Mouse (Mus musculus) embryonic facial prominence, embryonic 14.5 days (tissue): ENCODE measurements around the gene 1700001C19Rik. TPM values are rescaled to one million over a fixed set of nuclear protein-coding genes. Genes with fewer than 3 reads are reported as not detected.

Source experiments
- ATAC-seq: fragments of 200-750 bp; cut with Nextera tagmentation; 2 replicates; pipeline ENCODE4 v1.8.0; 2017; ENCODE audit warnings: low read depth, moderate number of reproducible peaks, moderate TSS enrichment
- DNase-seq: peaks from one replicate; pipeline ENCODE4 v3.0.0-alpha.2; 2015; ENCODE audit warnings: low spot score
- H3K27ac ChIP-seq: fragments of 300-500 bp; sonication (generic); replicated peaks from 2 replicates; pipeline ENCODE4 v1.5.1; 2014; ENCODE audit warnings: low read depth, mild to moderate bottlenecking, low read length, moderate library complexity
- H3K27me3 ChIP-seq: fragments of 300-500 bp; sonication (generic); replicated peaks from 2 replicates; pipeline ENCODE4 v1.6.1; 2014; ENCODE audit warnings: low read length; ENCODE audit not compliant: control insufficient read depth, insufficient read depth
- H3K36me3 ChIP-seq: fragments of 300-500 bp; sonication (generic); 2 replicates; pipeline ENCODE4 v1.6.1; 2014; ENCODE audit warnings: low read length, mixed read lengths; ENCODE audit not compliant: control insufficient read depth, insufficient read depth
- H3K4me1 ChIP-seq: fragments of 300-500 bp; sonication (generic); 2 replicates; pipeline ENCODE4 v1.6.1; 2014; ENCODE audit warnings: antibody characterized with exemption, low read length; ENCODE audit not compliant: control insufficient read depth, insufficient read depth
- H3K4me2 ChIP-seq: fragments of 300-500 bp; sonication (generic); 2 replicates; pipeline ENCODE4 v1.6.1; 2014; ENCODE audit warnings: low read depth, mild to moderate bottlenecking, low read length, moderate library complexity, mixed read lengths
- H3K4me3 ChIP-seq: fragments of 300-500 bp; sonication (generic); 2 replicates; pipeline ENCODE4 v1.5.1; 2014; ENCODE audit warnings: low read depth, mild to moderate bottlenecking, low read length
- H3K9ac ChIP-seq: fragments of 300-500 bp; sonication (generic); 2 replicates; pipeline ENCODE4 v1.6.1; 2014; ENCODE audit warnings: low read depth, mild to moderate bottlenecking, low read length, moderate library complexity, mixed read lengths
- H3K9me3 ChIP-seq: fragments of 300-500 bp; sonication (generic); 2 replicates; pipeline ENCODE4 v1.6.1; 2016; ENCODE audit warnings: low read length; ENCODE audit not compliant: control insufficient read depth
- WGBS: fragments of 180-500 bp; shearing (Covaris S2); extraction: QIAGEN DNeasy Blood & Tissue Kit; methylation state at CpG from one replicate; pipeline ENCODE4 v1.1.7; 2014; 5-methylcytosine and 5-hydroxymethylcytosine counted together
- polyA plus RNA-seq: library from polyadenylated mRNA; unstranded; fragments of >200 nt; fragmentation: Nextera tagmentation; extraction: Ambion mirVana; gene quantifications from 2 replicates; pipeline ENCODE4 v1.2.1, GENCODE M21; 2014

The 1700001C19Rik gene
- 0.13 and 0.49 TPM in 2 replicates for polyA plus RNA-seq

DNA sequence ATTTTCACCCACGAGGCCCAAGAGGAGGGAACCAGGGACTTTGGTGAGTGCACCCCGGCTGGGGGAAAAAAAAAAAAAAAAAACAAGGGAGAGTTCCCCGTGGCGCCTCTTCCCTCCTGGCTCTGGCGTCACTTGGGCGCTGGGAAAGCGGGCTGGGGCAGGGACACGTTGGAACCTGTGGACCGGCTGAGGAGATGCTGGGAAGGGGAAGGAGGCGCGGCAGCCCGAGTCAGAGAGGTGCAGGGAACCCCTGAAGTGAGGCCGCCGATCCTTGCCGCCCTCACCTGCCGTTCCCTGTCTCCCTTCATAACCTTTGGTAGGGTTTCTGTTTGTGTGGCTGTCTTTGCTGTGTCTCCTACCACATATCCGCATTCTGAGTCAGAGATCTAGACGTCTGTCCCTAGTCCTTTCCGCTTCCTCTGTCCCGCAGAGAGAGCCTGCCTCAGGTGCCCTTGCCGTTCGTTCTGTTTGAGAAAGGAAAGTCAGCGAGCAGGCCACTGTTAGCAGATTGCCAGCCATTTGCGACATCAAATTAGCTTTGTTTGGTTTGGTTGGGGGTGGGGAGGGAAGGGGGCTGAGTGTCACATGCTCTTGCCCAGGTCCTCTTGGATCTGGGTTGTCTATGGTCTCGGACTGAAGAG is at the start of gene 1700001C19Rik:
Gene 1700001C19Rik (minus strand): TSS at position 470 of the 641 bp plus-strand sequence.
- no peaks in the 10 kb centered on the region for H3K9me3 ChIP-seq
- peak within 1 kb of the TSS; percentile 49 for H3K4me3 ChIP-seq
- ATAC-seq (peak; percentile 3; the same call in 1 of the 2 replicates), DNase-seq (peak; percentile 17)
- no peaks in the 10 kb centered on the region for H3K36me3 ChIP-seq
- H3K27me3 ChIP-seq = peaks cover 40% of the 10 kb centered on the region
- peak within 1 kb of the TSS; percentile 78 for H3K4me2 ChIP-seq
- WGBS = 6% methylated on average over 15 of the region's 25 CpGs
- peak within 1 kb of the TSS; percentile 56 for H3K9ac ChIP-seq
- H3K4me1 ChIP-seq = peaks cover 17% of the 10 kb centered on the region
- H3K27ac ChIP-seq = peak within 1 kb of the TSS; percentile 52

DNA sequence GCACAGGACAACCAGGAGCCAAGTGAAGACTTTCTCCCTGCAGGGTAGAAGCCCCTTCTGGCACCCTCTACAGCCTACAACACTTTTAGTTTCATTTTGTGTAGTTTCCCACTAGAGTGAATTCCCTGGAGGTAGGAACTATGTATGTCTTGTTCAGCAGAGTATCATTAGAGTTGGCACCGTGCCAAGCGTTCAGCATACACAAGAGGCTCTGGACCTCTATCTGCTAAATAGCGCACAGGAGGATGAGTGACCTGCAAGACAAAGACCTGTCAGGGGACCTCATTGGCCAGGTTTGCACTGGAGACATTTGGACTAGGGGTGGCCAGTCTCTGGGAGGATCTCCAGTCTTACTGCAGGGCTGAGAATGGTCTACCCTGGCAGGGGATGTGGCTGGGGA is 48.6 kb upstream of the 1700001C19Rik start:
- 80% methylated on average over 3 of the region's 3 CpGs for WGBS
- H3K36me3 ChIP-seq = peaks cover 26% of the 10 kb centered on the region
- no peak overlapping the region for H3K4me3 ChIP-seq
- peaks cover 3% of the 10 kb centered on the region; the same call in 1 of the 2 replicates for H3K4me1 ChIP-seq
- no peak overlapping the region for H3K4me2 ChIP-seq
- H3K9me3 ChIP-seq = no peaks in the 10 kb centered on the region
- DNase-seq (peak; percentile 78), ATAC-seq (peak; percentile 27; the same call in 1 of the 2 replicates)
- no peak overlapping the region for H3K9ac ChIP-seq
- H3K27ac ChIP-seq = no peak overlapping the region
- H3K27me3 ChIP-seq = no peaks in the 10 kb centered on the region

DNA sequence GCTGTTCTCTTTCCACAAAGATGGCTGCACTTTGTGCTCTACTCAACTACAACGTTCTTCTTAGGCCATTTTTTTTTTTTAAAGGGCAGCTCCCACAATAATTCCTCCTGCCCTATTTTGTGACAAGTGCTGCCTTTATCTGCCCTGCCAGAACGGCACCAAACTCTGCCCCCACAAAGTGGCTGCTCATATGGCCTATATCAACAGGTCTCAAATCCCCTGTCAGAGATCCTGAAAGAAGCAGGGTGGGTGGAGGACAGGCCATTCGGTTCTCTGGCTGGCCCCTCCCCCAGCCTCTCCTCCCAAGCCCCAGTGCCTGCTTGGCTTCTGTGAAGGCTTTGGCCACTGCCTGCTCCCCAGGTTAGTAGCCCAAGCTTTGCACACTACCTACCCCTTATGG is 47.8 kb upstream of the 1700001C19Rik start:
- H3K27me3 ChIP-seq = no peaks in the 10 kb centered on the region
- no peak overlapping the region for H3K9ac ChIP-seq
- DNase-seq (no peak), ATAC-seq (no peak)
- peaks cover 18% of the 10 kb centered on the region for H3K36me3 ChIP-seq
- H3K4me3 ChIP-seq = no peak overlapping the region
- no peaks in the 10 kb centered on the region for H3K9me3 ChIP-seq
- peaks cover 3% of the 10 kb centered on the region; the same call in 1 of the 2 replicates for H3K4me1 ChIP-seq
- 14% methylated on average over 3 of the region's 3 CpGs for WGBS
- peak overlapping the region; percentile 56 for H3K27ac ChIP-seq
- no peak overlapping the region for H3K4me2 ChIP-seq

GRCm38 (mm10) chr17:47484241-47484921 is 47.2 kb upstream of the 1700001C19Rik start:
- Histone ChIP-seq H3K9me3 (no peaks in the 10 kb centered on the region), H3K4me3 (no peak overlapping the region), H3K4me2 (no peak overlapping the region), H3K9ac (no peak overlapping the region), H3K27ac (peak overlapping the region; percentile 56), H3K36me3 (peaks cover 12% of the 10 kb centered on the region), H3K27me3 (no peaks in the 10 kb centered on the region), H3K4me1 (peaks cover 3% of the 10 kb centered on the region; the same call in 1 of the 2 replicates)
- peak; percentile 84 for DNase-seq
- WGBS = 44% methylated on average over 1 of the region's 1 CpGs
- peak; percentile 86 for ATAC-seq

GRCm38 (mm10) chr17:47482401-47482800 is 45.2 kb upstream of the 1700001C19Rik start:
- ATAC-seq (no peak), DNase-seq (peak; percentile 54)
- Histone ChIP-seq H3K36me3 (no peaks in the 10 kb centered on the region), H3K4me1 (peaks cover 3% of the 10 kb centered on the region; the same call in 1 of the 2 replicates), H3K27ac (no peak overlapping the region), H3K9me3 (no peaks in the 10 kb centered on the region), H3K4me3 (no peak overlapping the region), H3K9ac (no peak overlapping the region), H3K27me3 (no peaks in the 10 kb centered on the region), H3K4me2 (no peak overlapping the region)
- 51% methylated on average over 2 of the region's 2 CpGs for WGBS

DNA sequence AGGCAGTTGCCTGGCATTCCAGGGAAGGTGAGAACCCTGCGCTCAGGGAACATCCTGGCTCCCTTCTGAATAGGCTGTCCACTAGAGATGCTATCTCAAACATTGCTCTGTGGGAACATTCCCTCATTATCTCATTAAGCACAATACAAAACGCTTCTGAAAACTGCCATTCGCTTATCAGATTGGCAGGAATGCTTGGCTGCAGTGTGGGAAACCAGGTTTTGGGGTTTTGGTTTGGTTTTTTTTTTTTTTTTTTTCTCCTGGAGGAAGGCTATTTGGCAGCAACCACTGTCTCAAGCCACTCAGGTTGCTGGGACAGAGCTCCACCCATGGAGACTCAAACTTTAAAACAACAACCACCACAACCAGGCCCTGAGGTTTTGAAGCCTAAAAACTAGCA is 42.7 kb upstream of the 1700001C19Rik start:
- H3K4me2 ChIP-seq = no peak overlapping the region
- no peaks in the 10 kb centered on the region for H3K27me3 ChIP-seq
- ATAC-seq = no peak
- H3K4me3 ChIP-seq = no peak overlapping the region
- no peak for DNase-seq
- H3K9ac ChIP-seq = no peak overlapping the region
- H3K27ac ChIP-seq = no peak overlapping the region
- no peaks in the 10 kb centered on the region for H3K9me3 ChIP-seq
- 72% methylated on average over 3 of the region's 3 CpGs for WGBS
- no peaks in the 10 kb centered on the region; the same call in 1 of the 2 replicates for H3K4me1 ChIP-seq
- H3K36me3 ChIP-seq = no peaks in the 10 kb centered on the region

DNA sequence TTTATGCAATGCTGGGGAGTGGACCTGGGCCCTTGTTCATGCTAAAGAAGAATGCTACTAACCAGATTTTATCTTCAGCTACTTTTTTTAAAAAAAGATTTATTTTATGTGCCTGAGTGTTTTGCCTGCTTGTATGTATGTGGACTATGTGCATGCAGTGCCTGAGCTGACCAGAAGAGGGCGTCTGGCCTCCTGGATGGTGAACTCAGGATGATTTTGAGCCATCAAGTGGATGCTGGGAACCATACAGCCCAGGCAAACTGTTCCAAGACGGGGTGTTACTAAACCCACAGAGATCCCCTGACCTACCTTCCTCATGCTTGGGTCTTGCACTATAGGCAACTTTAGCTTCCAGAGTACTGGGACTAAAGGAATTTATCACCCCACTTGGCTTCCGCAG is 38.5 kb upstream of the 1700001C19Rik start:
- H3K4me1 ChIP-seq = peaks cover 3% of the 10 kb centered on the region
- WGBS = 64% methylated on average over 3 of the region's 3 CpGs
- no peaks in the 10 kb centered on the region for H3K27me3 ChIP-seq

GRCm38 (mm10) chr17:47475181-47475580 is 38.0 kb upstream of the 1700001C19Rik start:
- Histone ChIP-seq H3K9ac (no peak overlapping the region), H3K36me3 (no peaks in the 10 kb centered on the region), H3K27me3 (no peaks in the 10 kb centered on the region), H3K4me2 (no peak overlapping the region), H3K9me3 (no peaks in the 10 kb centered on the region), H3K4me3 (no peak overlapping the region), H3K4me1 (peaks cover 6% of the 10 kb centered on the region), H3K27ac (no peak overlapping the region)
- 87% methylated on average over 4 of the region's 4 CpGs for WGBS
- DNase-seq = no peak
- no peak for ATAC-seq

More for the DNA sequence above, 38.5 kb upstream of the 1700001C19Rik start:
- DNase-seq (no peak), ATAC-seq (no peak)
- H3K9me3 ChIP-seq = no peaks in the 10 kb centered on the region
- H3K4me2 ChIP-seq = no peak overlapping the region
- H3K36me3 ChIP-seq = no peaks in the 10 kb centered on the region
- no peak overlapping the region for H3K4me3 ChIP-seq
- H3K9ac ChIP-seq = no peak overlapping the region
- H3K27ac ChIP-seq = no peak overlapping the region
